Mouse (Mus musculus) myocyte (in vitro differentiated cells): Measurements from ENCODE around the gene Snx13.

Experiments used
- E2F4 ChIP-seq: IDR thresholded peaks from one replicate; pipeline ENCODE4 v1.6.1; 2011; ENCODE audit warnings: mild to moderate bottlenecking, control low read depth, moderate library complexity; ENCODE audit not compliant: insufficient read depth
- MAX ChIP-seq: IDR thresholded peaks from one replicate; pipeline ENCODE4 v1.6.1; 2011; ENCODE audit warnings: low read depth, mild to moderate bottlenecking, control low read depth
- MYOD1 ChIP-seq, 3 experiments: IDR thresholded peaks; one replicate each; pipeline ENCODE4 v1.6.1; 2011; ENCODE audit warnings: control low read depth in 2 of 3, low read depth in 2 of 3, mild to moderate bottlenecking in 2 of 3, moderate library complexity in 1 of 3; ENCODE audit not compliant: insufficient read length in 2 of 3, control insufficient read depth in 1 of 3
- MYOG ChIP-seq, 3 experiments: IDR thresholded peaks; one replicate each; pipeline ENCODE4 v1.6.1; 2011; ENCODE audit warnings: control low read depth in 2 of 3, low read depth in 2 of 3, mild to moderate bottlenecking in 2 of 3; ENCODE audit not compliant: insufficient read length in 2 of 3, control insufficient read depth in 1 of 3, insufficient read depth in 1 of 3
- POLR2A ChIP-seq: IDR thresholded peaks from one replicate; pipeline ENCODE4 v1.6.1; 2011; ENCODE audit warnings: low read depth, mild to moderate bottlenecking, control low read depth, moderate library complexity; ENCODE audit not compliant: insufficient read length
- REST ChIP-seq: IDR thresholded peaks from one replicate; pipeline ENCODE4 v1.6.1; 2011; ENCODE audit warnings: mild to moderate bottlenecking, control low read depth, moderate library complexity; ENCODE audit not compliant: insufficient read depth, insufficient read length
- USF1 ChIP-seq: IDR thresholded peaks from one replicate; pipeline ENCODE4 v1.6.1; 2011; ENCODE audit warnings: low read depth, mild to moderate bottlenecking, control low read depth, moderate library complexity

DNA sequence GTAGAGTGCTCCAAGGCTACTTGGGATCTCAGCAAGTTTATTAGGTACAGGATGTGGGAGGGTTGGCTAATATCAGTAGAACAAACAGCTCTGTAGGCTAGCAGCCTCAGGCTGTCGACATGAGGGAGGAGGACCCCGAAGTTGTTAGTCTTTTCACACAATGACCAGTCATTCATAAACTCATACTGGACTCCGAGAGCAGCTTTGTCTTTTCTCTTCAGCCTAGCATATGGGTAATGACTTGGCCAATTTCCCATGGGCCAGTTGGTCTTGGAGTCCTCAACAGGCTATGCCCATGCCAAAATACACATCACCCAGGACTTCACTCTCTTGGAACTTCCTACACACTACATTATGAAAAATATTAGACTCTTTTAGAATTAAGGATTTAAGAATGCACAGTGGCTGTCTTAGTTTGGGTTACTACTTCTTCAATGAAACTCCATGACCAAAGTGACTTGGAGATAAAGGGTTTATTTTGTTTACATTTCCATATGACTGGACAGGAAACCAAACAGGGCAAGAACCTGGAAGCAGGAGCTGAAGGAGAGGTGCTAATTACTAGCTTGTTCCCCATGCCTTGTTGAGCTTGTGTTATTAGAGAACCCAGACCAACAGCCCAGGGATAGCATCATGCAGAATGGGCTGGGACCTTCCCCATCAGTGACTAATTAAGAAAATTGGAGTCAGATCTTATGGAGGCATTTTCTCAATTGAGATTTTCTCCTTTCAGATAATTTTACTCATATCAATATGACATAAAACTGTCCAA is 16.9 kb downstream of the Snx13 start:
- TF ChIP-seq POLR2A (no peak), E2F4 (no peak), MYOG (IDR thresholded peaks at IDR 0.05; ENCODE audit: control insufficient read depth in 1 of 3, insufficient read depth in 1 of 3, insufficient read length in 2 of 3, low read depth in 2 of 3) (no peak), USF1 (no peak), MAX (no peak), REST (no peak), MYOD1 (IDR thresholded peaks at IDR 0.05; ENCODE audit: control insufficient read depth in 1 of 3, insufficient read length in 2 of 3, low read depth in 2 of 3) (no peak)
